Mouse (Mus musculus) midbrain, embryonic 13.5 days (tissue): ENCODE measurements at regions not wholly inside any gene's neighbourhood (a gene's known extent, or its start where the extent isn't known, plus 50 kb on each side); places are given as distances from the start of the nearest gene placed in this dataset.

Experiments used
- ATAC-seq: fragments of 200-750 bp; cut with Nextera tagmentation; 2 replicates; pipeline ENCODE4 v1.8.0; 2017; ENCODE audit warnings: mild to moderate bottlenecking, moderate TSS enrichment, moderate library complexity
- H3K27ac ChIP-seq: fragments of 300-500 bp; sonication (generic); 2 replicates; pipeline ENCODE4 v1.5.1; 2015; ENCODE audit warnings: inconsistent platforms, mild to moderate bottlenecking, moderate library complexity
- H3K27me3 ChIP-seq: fragments of 300-500 bp; sonication (generic); 2 replicates; pipeline ENCODE4 v1.6.1; 2015; ENCODE audit warnings: mild to moderate bottlenecking, inconsistent platforms
- H3K36me3 ChIP-seq: fragments of 300-500 bp; sonication (generic); 2 replicates; pipeline ENCODE4 v1.6.1; 2015; ENCODE audit warnings: mild to moderate bottlenecking, inconsistent platforms
- H3K4me1 ChIP-seq: fragments of 300-500 bp; sonication (generic); replicated peaks from 2 replicates; pipeline ENCODE4 v1.6.1; 2015; ENCODE audit warnings: inconsistent platforms
- H3K4me2 ChIP-seq: fragments of 300-500 bp; sonication (generic); replicated peaks from 2 replicates; pipeline ENCODE4 v1.6.1; 2015; ENCODE audit warnings: moderate library complexity, mild to moderate bottlenecking, inconsistent platforms
- H3K4me3 ChIP-seq: fragments of 300-500 bp; sonication (generic); replicated peaks from 2 replicates; pipeline ENCODE4 v1.5.1; 2015; ENCODE audit warnings: mild to moderate bottlenecking, inconsistent platforms
- H3K9ac ChIP-seq: fragments of 300-500 bp; sonication (generic); replicated peaks from 2 replicates; pipeline ENCODE4 v1.6.1; 2015; ENCODE audit warnings: mild to moderate bottlenecking, inconsistent platforms
- H3K9me3 ChIP-seq: fragments of 300-500 bp; sonication (generic); 2 replicates; pipeline ENCODE4 v1.6.1; 2016; ENCODE audit warnings: mild to moderate bottlenecking, inconsistent platforms
- WGBS: fragments of 180-500 bp; shearing (Covaris S2); methylation state at CpG from one replicate; pipeline ENCODE4 v1.1.7; 2015; 5-methylcytosine and 5-hydroxymethylcytosine counted together

DNA sequence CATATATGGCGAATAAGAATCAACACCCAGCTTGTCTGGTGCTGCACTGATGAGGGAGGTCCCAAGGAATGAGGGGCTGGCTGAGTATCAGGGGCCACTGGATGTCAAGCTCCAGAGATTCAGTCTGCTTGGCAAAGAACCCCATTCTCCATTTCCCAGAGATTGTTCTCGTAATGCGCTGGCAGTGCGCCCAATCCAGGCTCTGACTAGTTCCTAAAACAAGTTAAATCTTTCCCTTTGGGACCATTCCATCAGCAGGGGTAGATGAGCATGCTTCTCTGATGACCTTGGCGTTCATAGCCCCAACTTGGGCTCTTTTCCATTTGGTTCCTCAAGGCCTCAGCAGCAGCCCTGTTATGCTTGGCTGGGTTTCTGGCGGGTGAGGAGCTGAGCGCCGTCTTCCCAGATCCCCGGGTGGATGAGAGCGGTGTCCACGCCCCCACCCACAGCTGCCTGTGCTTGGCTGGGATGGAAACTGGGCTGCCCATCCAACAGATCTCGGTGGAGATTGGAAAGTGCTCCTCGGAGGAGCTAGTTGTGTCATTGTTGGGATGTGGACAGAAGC lies 239.0 kb downstream of the 4933412E24Rik start:
- no peaks in the 10 kb centered on the region for H3K27me3 ChIP-seq
- no peaks in the 10 kb centered on the region for H3K4me1 ChIP-seq
- H3K27ac ChIP-seq, result no peak overlapping the region
- H3K9me3 ChIP-seq, result no peaks in the 10 kb centered on the region
- no peak overlapping the region for H3K4me3 ChIP-seq
- 90% methylated on average over 13 of the region's 13 CpGs for WGBS
- H3K4me2 ChIP-seq, result no peak overlapping the region
- no peak overlapping the region for H3K9ac ChIP-seq
- ATAC-seq, result no peak
- no peaks in the 10 kb centered on the region for H3K36me3 ChIP-seq

DNA sequence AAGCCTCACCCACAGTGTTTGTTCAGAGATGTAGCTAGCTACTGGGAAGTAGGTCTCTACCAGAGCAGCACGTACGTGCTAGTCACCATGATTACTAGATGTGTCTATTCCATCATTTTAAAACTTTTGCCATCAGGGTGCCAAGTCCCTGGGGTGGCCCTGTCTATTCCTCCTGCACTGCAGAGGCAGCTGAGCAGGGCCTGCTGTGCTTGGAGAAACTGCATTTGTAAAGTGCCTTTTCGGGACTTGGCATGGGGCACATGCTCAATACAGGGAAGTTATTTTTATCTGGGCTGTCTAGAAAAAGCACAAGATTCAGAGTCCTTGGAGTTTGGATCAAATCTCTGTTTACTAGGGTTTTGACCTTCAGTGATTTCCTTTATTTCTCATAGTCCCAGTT lies 240.6 kb downstream of the 4933412E24Rik start:
- 93% methylated on average over 3 of the region's 3 CpGs for WGBS
- H3K4me2 ChIP-seq, result no peak overlapping the region
- H3K27me3 ChIP-seq, result no peaks in the 10 kb centered on the region
- no peaks in the 10 kb centered on the region for H3K36me3 ChIP-seq
- H3K9ac ChIP-seq, result no peak overlapping the region
- no peak overlapping the region for H3K27ac ChIP-seq
- no peaks in the 10 kb centered on the region for H3K4me1 ChIP-seq
- ATAC-seq, result no peak
- peaks cover 3% of the 10 kb centered on the region; the same call in 1 of the 2 replicates for H3K9me3 ChIP-seq
- H3K4me3 ChIP-seq, result no peak overlapping the region

DNA sequence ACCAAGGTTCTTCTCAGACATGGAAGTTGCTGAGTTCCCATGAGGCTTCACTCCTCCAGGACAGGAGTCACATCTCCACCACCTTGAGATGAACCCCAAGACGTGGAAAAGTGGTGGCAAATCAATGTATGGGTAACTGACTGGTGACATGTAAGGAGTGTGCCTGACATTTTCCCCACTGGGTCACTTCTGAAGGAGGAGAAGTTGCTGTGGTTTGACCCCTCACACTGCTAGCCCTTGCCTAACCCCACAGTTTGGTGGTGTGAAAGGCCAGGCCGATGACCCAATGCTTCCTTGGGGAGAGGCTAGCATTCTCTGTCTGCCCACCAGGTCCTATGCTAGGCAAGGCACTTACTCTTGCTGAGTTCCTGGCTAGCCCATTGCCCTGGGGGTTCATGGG lies 242.4 kb downstream of the 4933412E24Rik start:
- H3K4me2 ChIP-seq, result no peak overlapping the region
- H3K4me3 ChIP-seq, result no peak overlapping the region
- no peak overlapping the region for H3K27ac ChIP-seq
- ATAC-seq, result no peak
- H3K4me1 ChIP-seq, result no peaks in the 10 kb centered on the region
- no peak overlapping the region for H3K9ac ChIP-seq
- 83% methylated on average over 2 of the region's 2 CpGs for WGBS
- no peaks in the 10 kb centered on the region for H3K27me3 ChIP-seq
- H3K36me3 ChIP-seq, result no peaks in the 10 kb centered on the region
- peaks cover 7% of the 10 kb centered on the region; the same call in 1 of the 2 replicates for H3K9me3 ChIP-seq

DNA sequence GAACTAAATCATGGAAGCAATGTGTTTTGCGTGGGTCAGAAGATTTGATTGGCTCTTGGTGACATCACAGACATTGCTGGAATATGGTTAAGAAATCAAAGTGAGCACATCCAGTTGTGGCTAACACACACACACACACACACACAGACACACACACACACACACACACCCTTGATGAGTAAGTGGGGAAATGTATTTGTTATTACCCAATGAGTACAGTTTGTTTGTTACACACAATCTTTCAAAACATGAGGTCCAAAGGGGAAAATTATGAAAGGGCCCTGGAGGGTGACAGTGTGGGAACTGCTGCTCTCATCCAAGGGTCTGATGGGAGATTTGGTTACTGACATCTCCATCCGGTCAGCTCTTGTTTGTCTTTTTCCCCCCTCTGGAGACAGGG lies 243.8 kb downstream of the 4933412E24Rik start:
- no peak overlapping the region for H3K4me2 ChIP-seq
- H3K36me3 ChIP-seq, result no peaks in the 10 kb centered on the region
- H3K4me1 ChIP-seq, result no peaks in the 10 kb centered on the region
- H3K9me3 ChIP-seq, result peaks cover 7% of the 10 kb centered on the region; the same call in 1 of the 2 replicates
- no peak overlapping the region for H3K4me3 ChIP-seq
- no peak for ATAC-seq
- no peak overlapping the region for H3K9ac ChIP-seq
- H3K27me3 ChIP-seq, result no peaks in the 10 kb centered on the region
- no peak overlapping the region for H3K27ac ChIP-seq
- WGBS, result 93% methylated on average over 2 of the region's 2 CpGs

DNA sequence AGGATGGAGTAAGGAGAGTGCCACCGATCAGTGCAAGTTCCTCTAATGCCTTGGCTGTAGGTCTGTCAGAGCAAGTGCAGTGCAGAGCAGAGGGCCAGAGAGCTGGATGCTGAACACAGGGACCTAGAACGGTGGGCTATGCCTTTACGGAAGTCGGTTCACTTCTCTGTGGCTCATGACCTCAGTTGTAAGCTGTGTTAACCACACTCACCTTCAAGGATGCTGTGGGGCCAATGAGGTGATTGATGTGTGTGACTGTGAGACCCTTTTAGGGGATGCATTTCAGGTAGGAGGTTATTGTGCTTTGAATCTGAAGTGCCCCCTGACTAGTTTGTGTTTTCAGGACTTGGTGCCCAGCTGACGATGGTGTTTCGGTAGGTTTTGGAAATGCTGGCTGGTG lies 254.4 kb downstream of the 4933412E24Rik start:
- ATAC-seq, result no peak
- H3K4me1 ChIP-seq, result no peaks in the 10 kb centered on the region
- H3K9ac ChIP-seq, result no peak overlapping the region
- no peaks in the 10 kb centered on the region for H3K9me3 ChIP-seq
- H3K4me3 ChIP-seq, result no peak overlapping the region
- H3K4me2 ChIP-seq, result no peak overlapping the region
- 94% methylated on average over 6 of the region's 6 CpGs for WGBS
- H3K27ac ChIP-seq, result no peak overlapping the region
- no peaks in the 10 kb centered on the region for H3K36me3 ChIP-seq
- H3K27me3 ChIP-seq, result no peaks in the 10 kb centered on the region

DNA sequence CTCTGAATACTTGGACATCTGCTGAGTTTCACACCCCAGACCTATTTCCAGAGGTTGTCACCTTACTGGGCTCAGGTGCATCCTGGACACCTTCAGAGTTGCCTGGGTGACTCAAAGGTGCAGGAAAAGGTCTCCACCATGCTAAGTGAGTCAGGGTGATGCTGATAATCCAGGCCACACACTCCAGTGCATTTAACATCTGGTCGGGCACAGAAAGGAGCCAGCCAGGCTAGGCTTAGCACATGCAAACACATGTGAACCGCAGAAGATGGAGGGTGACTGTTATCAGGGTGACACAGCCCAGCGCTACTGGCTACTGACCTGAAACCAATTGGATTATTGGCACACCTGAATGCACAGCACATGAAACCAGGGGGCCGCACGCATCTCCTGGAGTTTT lies 255.9 kb downstream of the 4933412E24Rik start:
- Histone ChIP-seq H3K27me3 (no peaks in the 10 kb centered on the region), H3K27ac (no peak overlapping the region), H3K36me3 (no peaks in the 10 kb centered on the region), H3K9me3 (no peaks in the 10 kb centered on the region), H3K4me1 (no peaks in the 10 kb centered on the region), H3K4me2 (no peak overlapping the region), H3K4me3 (no peak overlapping the region), H3K9ac (no peak overlapping the region)
- 85% methylated on average over 5 of the region's 5 CpGs for WGBS
- no peak for ATAC-seq

DNA sequence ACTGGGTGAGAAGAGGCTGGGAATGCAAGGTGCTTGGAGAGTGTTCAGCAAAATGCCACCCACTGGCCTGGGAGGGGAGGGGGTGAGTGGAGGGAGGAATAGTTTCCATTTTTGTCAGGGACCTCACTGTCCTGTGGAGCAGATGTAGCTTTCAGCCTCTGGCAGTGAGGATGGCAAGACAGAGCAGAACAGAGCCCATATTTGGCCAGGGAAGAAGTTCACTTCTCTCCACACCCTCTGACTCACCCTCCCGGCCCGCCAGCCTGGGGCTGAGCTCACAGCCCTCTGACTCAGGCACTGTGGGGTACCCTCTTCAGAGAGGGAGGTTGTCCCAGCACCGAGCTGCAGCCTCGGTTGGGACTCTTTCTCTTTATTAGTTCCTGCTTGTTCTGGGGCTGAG lies 256.8 kb downstream of the 4933412E24Rik start:
- Histone ChIP-seq H3K27ac (no peak overlapping the region), H3K4me1 (no peaks in the 10 kb centered on the region), H3K9me3 (no peaks in the 10 kb centered on the region), H3K4me2 (no peak overlapping the region), H3K36me3 (no peaks in the 10 kb centered on the region), H3K9ac (no peak overlapping the region), H3K4me3 (no peak overlapping the region), H3K27me3 (no peaks in the 10 kb centered on the region)
- ATAC-seq, result no peak
- WGBS, result 49% methylated on average over 4 of the region's 4 CpGs

DNA sequence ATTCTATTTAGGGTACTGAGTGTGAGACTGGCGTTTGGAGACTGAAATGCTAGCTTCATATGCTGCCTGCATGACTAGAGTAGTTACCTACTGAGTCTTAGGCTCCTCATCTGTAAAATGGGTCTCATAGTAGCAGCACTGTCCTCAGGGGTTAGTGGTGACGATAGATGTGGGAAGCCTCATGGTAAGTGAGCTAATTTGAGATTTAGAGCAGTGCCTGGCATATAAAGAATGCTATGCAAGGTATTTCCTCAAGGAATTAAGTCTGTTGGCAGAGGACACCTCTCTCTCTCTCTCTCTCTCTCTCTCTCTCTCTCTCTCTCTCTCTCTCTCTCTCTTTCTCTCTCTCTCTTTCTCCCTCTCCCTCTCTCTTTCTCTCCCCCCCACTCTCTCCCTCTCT lies 257.4 kb downstream of the 4933412E24Rik start:
- no peaks in the 10 kb centered on the region for H3K27me3 ChIP-seq
- no peak overlapping the region for H3K4me2 ChIP-seq
- no peak overlapping the region for H3K9ac ChIP-seq
- no peaks in the 10 kb centered on the region for H3K36me3 ChIP-seq
- H3K4me1 ChIP-seq, result no peaks in the 10 kb centered on the region
- no peak for ATAC-seq
- 79% methylated on average over 2 of the region's 2 CpGs for WGBS
- H3K9me3 ChIP-seq, result no peaks in the 10 kb centered on the region
- no peak overlapping the region for H3K27ac ChIP-seq
- no peak overlapping the region for H3K4me3 ChIP-seq

DNA sequence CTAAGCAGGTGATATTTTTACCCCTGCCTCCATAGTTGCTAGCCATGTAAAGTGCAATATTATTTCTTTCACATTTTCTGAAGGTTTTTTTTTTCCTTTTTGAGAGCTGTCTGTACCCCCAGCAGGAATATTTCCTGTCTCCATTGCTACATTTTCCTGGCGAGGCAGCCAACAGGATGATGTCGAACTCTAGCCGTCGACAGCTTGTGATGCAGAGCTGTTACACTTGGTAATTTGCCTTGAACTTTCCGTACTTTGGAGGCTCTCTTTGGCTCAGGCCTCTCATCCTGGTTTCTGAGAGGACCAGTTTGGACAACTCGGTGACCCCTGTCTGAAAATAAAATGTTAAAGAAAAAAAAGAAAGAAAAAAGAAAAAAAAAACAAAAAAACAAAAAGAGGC lies 260.3 kb downstream of the 4933412E24Rik start:
- ATAC-seq, result no peak
- Histone ChIP-seq H3K9ac (no peak overlapping the region), H3K9me3 (no peaks in the 10 kb centered on the region), H3K4me3 (no peak overlapping the region), H3K4me2 (no peak overlapping the region), H3K4me1 (no peaks in the 10 kb centered on the region), H3K27ac (no peak overlapping the region), H3K36me3 (no peaks in the 10 kb centered on the region), H3K27me3 (no peaks in the 10 kb centered on the region)
- WGBS, result 76% methylated on average over 6 of the region's 6 CpGs

DNA sequence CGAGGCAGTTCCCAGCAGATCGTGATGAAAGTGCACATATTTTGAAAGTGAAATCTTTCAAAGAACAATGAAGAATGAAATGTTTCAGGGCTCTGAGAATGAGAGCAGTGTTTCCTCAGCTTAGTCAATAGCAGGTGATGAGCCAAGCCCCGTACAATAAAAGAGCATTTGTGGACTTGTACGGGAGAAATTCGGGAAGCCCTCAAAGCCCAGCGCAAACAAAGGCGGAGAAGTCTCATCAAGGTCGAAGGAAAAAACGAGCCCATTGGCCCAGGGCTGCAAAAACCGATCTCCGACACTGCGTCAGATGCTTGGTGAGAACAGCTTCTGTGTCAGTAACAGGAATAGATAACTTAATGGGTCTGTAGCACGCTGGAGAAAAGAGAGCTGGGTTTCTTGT lies 261.5 kb downstream of the 4933412E24Rik start:
- no peak overlapping the region for H3K4me3 ChIP-seq
- no peaks in the 10 kb centered on the region for H3K4me1 ChIP-seq
- no peaks in the 10 kb centered on the region for H3K27me3 ChIP-seq
- H3K36me3 ChIP-seq, result no peaks in the 10 kb centered on the region
- 77% methylated on average over 13 of the region's 13 CpGs for WGBS
- no peak overlapping the region for H3K27ac ChIP-seq
- ATAC-seq, result no peak
- H3K9me3 ChIP-seq, result no peaks in the 10 kb centered on the region
- H3K9ac ChIP-seq, result no peak overlapping the region
- no peak overlapping the region for H3K4me2 ChIP-seq

DNA sequence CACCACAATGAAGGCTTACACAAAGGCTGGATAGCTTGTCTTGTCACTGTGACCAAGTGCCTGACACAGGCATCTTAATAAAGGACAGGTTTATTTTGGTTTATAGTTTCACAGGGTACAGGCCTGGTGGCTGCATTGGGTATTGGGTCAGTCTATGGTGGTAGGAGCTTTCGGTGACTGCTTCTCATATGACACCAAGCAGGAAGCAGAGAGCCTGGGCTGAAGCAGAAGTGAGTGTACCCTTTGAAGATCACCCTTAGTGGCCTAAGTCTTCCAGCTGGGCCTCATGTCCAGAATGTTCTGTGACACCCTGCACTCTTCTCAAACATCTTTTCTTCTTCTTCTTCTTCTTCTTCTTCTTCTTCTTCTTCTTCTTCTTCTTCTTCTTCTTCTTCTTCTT lies 264.1 kb downstream of the 4933412E24Rik start:
- no peak overlapping the region for H3K4me3 ChIP-seq
- H3K27ac ChIP-seq, result no peak overlapping the region
- no peak overlapping the region for H3K4me2 ChIP-seq
- no peaks in the 10 kb centered on the region for H3K27me3 ChIP-seq
- no peak overlapping the region for H3K9ac ChIP-seq
- no peak for ATAC-seq
- 100% methylated on average over 1 of the region's 1 CpGs for WGBS
- no peaks in the 10 kb centered on the region for H3K36me3 ChIP-seq
- no peaks in the 10 kb centered on the region for H3K4me1 ChIP-seq
- H3K9me3 ChIP-seq, result no peaks in the 10 kb centered on the region

DNA sequence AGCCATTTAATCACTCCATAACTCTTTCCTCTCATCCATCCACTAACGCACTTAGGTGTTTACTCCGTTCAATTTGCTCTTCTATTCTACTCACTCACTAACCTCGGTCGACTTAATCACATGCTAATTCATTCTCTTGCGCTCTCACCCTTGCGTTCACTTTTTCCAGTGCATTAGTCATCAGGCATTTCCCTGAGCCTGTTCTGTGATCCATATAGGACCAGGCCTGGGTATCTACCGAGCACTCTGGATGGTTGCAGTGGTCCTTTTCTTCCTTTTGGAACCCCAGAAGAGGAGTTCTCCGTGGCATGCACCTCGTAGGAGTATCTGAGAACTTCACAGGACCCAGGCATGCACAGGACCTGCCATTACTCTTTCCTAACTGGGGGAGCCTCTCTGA lies 270.1 kb downstream of the 4933412E24Rik start:
- no peak overlapping the region for H3K4me3 ChIP-seq

DNA sequence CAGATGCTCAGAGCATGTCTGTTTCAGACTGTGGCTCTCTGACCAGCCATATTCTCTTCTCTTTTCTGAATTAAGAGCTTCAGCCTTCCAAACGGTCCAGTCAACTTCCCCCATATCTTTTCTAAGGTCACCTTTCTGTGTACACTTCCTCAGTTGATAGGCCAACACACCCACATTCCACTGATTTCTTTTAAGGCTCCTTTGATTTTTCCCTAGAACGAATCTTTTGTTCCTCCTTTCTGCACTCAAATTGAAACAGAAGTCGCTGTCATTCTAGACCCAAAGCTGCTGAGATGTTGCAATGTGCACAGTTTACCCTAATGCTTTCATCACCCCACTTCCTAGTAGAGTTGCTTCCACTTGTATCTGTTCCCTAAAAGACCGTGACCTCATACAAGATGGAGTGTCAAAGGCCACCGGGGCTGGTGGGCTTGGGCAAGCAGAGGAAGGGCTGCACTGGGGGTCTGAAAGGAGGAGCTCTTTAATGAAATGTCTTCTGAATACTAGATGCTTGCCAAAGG lies 271.9 kb downstream of the 4933412E24Rik start:
- no peak overlapping the region for H3K27ac ChIP-seq
- 65% methylated on average over 5 of the region's 5 CpGs for WGBS

More for the DNA sequence above, 270.1 kb downstream of the 4933412E24Rik start:
- Histone ChIP-seq H3K27ac (no peak overlapping the region), H3K4me2 (no peak overlapping the region), H3K36me3 (no peaks in the 10 kb centered on the region), H3K9ac (no peak overlapping the region), H3K9me3 (no peaks in the 10 kb centered on the region), H3K27me3 (no peaks in the 10 kb centered on the region), H3K4me1 (no peaks in the 10 kb centered on the region)
- ATAC-seq, result no peak
- 74% methylated on average over 9 of the region's 9 CpGs for WGBS

More for the DNA sequence above, 271.9 kb downstream of the 4933412E24Rik start:
- H3K4me2 ChIP-seq, result no peak overlapping the region
- no peak overlapping the region for H3K9ac ChIP-seq
- no peaks in the 10 kb centered on the region for H3K4me1 ChIP-seq
- no peaks in the 10 kb centered on the region for H3K9me3 ChIP-seq
- no peaks in the 10 kb centered on the region for H3K27me3 ChIP-seq
- no peak overlapping the region for H3K4me3 ChIP-seq
- H3K36me3 ChIP-seq, result no peaks in the 10 kb centered on the region
- ATAC-seq, result no peak
